Comparison of ENCODE assay signal across 15 mouse cellular contexts in the genomic region with DNA sequence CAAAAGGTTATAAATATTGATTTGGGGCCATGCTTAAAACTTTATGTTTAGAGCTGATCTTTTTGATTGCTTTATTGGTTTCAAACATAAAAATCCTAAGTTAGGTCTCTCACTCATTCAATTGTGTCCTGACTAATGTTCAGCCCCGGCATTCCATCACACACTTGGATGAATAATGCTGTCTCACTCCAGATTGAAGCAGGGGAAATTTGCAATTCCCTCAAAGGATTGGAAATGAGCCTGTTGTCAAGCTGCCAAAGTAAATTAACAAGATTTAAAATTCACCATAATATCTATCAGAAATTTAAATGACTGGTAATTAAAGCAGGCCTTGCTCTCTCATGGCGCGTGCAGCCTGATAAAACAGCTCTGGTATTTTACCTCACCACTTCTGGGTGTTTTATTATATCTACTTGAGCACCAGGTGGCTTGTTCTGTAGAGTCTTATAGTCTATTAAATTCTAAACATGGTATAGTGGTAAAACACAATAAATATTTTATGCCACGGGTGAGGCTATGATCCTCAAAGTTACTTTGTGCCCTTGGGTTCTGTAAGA.
A peak's percentile ranks its signal among the peaks of the same experiment; 100 is the strongest.
DNase-seq lines count a peak whose midpoint lies in the region; ATAC-seq lines count a peak whose summit lies in the region.
"Had no signal": no experiment of that assay in that cellular context is flagged by ENCODE, and none has a peak within 500 bp of the region (broad histone marks: within the 10 kb centered on the region; RNA-seq: fewer than 3 reads in every experiment).

No protein-coding gene starts in this region.

- no peak overlapping the region for H3K9ac ChIP-seq in embryonic facial prominence, embryonic 14.5 days (ENCODE audit: low read depth, low read length)
- H3K9ac ChIP-seq in midbrain, embryonic 15.5 days, result no peak overlapping the region
- H3K9ac ChIP-seq: heart, embryonic 13.5 days; lung, embryonic 14.5 days had no signal

- no peaks in the 10 kb centered on the region for H3K27me3 ChIP-seq in embryonic facial prominence, embryonic 14.5 days (replicated peaks; ENCODE audit: control insufficient read depth, insufficient read depth, low read length)
- no peaks in the 10 kb centered on the region for H3K27me3 ChIP-seq in embryonic facial prominence, embryonic 10.5 days (replicated peaks; ENCODE audit: low read depth, poor library complexity, severe bottlenecking)
- no peaks in the 10 kb centered on the region for H3K27me3 ChIP-seq in midbrain, embryonic 15.5 days (replicated peaks)
- H3K27me3 ChIP-seq: CH12.LX; heart, embryonic 13.5 days had no signal

- no peaks in the 10 kb centered on the region for H3K4me1 ChIP-seq in embryonic facial prominence, embryonic 14.5 days (ENCODE audit: control insufficient read depth, insufficient read depth, low read length)
- H3K4me1 ChIP-seq in embryonic facial prominence, embryonic 10.5 days, result no peaks in the 10 kb centered on the region
- no peaks in the 10 kb centered on the region for H3K4me1 ChIP-seq in midbrain, embryonic 15.5 days
- H3K4me1 ChIP-seq: heart, embryonic 13.5 days had no signal

- WGBS in embryonic facial prominence, embryonic 14.5 days, result 71% methylated on average over 4 of the region's 4 CpGs
- WGBS in embryonic facial prominence, embryonic 10.5 days, result 92% methylated on average over 4 of the region's 4 CpGs
- WGBS in midbrain, embryonic 15.5 days, result 47% methylated on average over 4 of the region's 4 CpGs

- H3K9me3 ChIP-seq in embryonic facial prominence, embryonic 14.5 days (ENCODE audit: control insufficient read depth, low read length), result no peaks in the 10 kb centered on the region
- no peaks in the 10 kb centered on the region for H3K9me3 ChIP-seq in embryonic facial prominence, embryonic 10.5 days
- H3K9me3 ChIP-seq in midbrain, embryonic 15.5 days, result no peaks in the 10 kb centered on the region
- H3K9me3 ChIP-seq: heart, embryonic 13.5 days had no signal

- H3K4me3 ChIP-seq in embryonic facial prominence, embryonic 14.5 days (ENCODE audit: low read depth, low read length), result no peak overlapping the region
- H3K4me3 ChIP-seq in embryonic facial prominence, embryonic 10.5 days, result no peak overlapping the region
- H3K4me3 ChIP-seq in midbrain, embryonic 15.5 days, result no peak overlapping the region
- H3K4me3 ChIP-seq: heart, embryonic 13.5 days had no signal

- no peak overlapping the region for H3K27ac ChIP-seq in embryonic facial prominence, embryonic 14.5 days (replicated peaks; ENCODE audit: low read depth, low read length)
- no peak overlapping the region for H3K27ac ChIP-seq in embryonic facial prominence, embryonic 10.5 days (replicated peaks)
- no peak overlapping the region for H3K27ac ChIP-seq in midbrain, embryonic 15.5 days
- H3K27ac ChIP-seq: heart, embryonic 13.5 days had no signal

- no peak for ATAC-seq in embryonic facial prominence, embryonic 14.5 days (ENCODE audit: low read depth)
- peak; percentile 63; the same call in 1 of the 2 replicates for ATAC-seq in midbrain, embryonic 15.5 days (replicated peaks)

- no peak overlapping the region for H3K4me2 ChIP-seq in embryonic facial prominence, embryonic 14.5 days (ENCODE audit: low read depth, low read length)
- no peak overlapping the region for H3K4me2 ChIP-seq in midbrain, embryonic 15.5 days
- H3K4me2 ChIP-seq: heart, embryonic 13.5 days; lung, embryonic 14.5 days had no signal

- no peaks in the 10 kb centered on the region for H3K36me3 ChIP-seq in embryonic facial prominence, embryonic 14.5 days (ENCODE audit: control insufficient read depth, insufficient read depth, low read length)
- H3K36me3 ChIP-seq in embryonic facial prominence, embryonic 10.5 days (replicated peaks), result no peaks in the 10 kb centered on the region
- H3K36me3 ChIP-seq in midbrain, embryonic 15.5 days (replicated peaks), result no peaks in the 10 kb centered on the region
- H3K36me3 ChIP-seq: heart, embryonic 13.5 days had no signal

- peak; percentile 30 for DNase-seq in embryonic facial prominence, embryonic 14.5 days (ENCODE audit: low spot score)
- DNase-seq in embryonic facial prominence, embryonic 10.5 days (ENCODE audit: low spot score), result no peak
- peak; percentile 33 for DNase-seq in layer of hippocampus, adult 11-12 months (ENCODE audit: low spot score)
- DNase-seq in layer of hippocampus, postnatal 25 days (ENCODE audit: extremely low spot score in 1 of 2, low spot score in 1 of 2), result no peak
- DNase-seq in brain, adult 2 months (ENCODE audit: low read depth, low spot score), result peak; percentile 57
- DNase-seq in cerebellum, adult 18-20 months, result no peak
- DNase-seq in embryo, embryonic 10.5 days (ENCODE audit: low spot score), result no peak
- DNase-seq: cerebellum, adult 2 months; kidney, adult 11 months; kidney, postnatal 4 days; lung, embryonic 14.5 days; right cerebral cortex, postnatal 25 days had no signal

Comparison
In these comparisons a context has a peak if more than half of its experiments do, and no peak if none do; other contexts are left out.
1. DNase-seq: peak in embryonic facial prominence, embryonic 14.5 days (single experiment), layer of hippocampus, adult 11-12 months (single experiment) and brain, adult 2 months (single experiment); none in embryonic facial prominence, embryonic 10.5 days (single experiment), layer of hippocampus, postnatal 25 days (0 of 2), cerebellum, adult 18-20 months (0 of 2) and embryo, embryonic 10.5 days (single experiment).